Mouse (Mus musculus): ENCODE data around the gene Nat10. TPM values are rescaled to one million over a fixed set of nuclear protein-coding genes. Genes with fewer than 3 reads are reported as not detected.
A peak's percentile ranks its signal among the peaks of the same experiment; 100 is the strongest.

Gene Nat10
- total and polyA plus RNA-seq, 3 experiments: 29.8 to 72.4 (median 68.1) TPM

GRCm38 (mm10) chr2:103749091-103749490 is 12.0 kb downstream of the Nat10 start:
- no peaks in the 10 kb centered on the region for H3K27me3 ChIP-seq (ENCODE audit: insufficient read depth, low read length)
- no peak for ATAC-seq (ENCODE audit: extremely low read depth, insufficient number of reproducible peaks, low FRiP score, poor library complexity, severe bottlenecking)
- no peak for TF ChIP-seq TAL1 (conservative IDR thresholded peaks at IDR 0.05; ENCODE audit: low read depth, low read length)
- TF ChIP-seq GATA1 (IDR thresholded peaks at IDR 0.05; ENCODE audit: borderline replicate concordance, low read length): no peak
- TF ChIP-seq CTCF (IDR thresholded peaks at IDR 0.05; ENCODE audit: low read depth, low read length): no peak
- no peak for TF ChIP-seq POLR2AphosphoS5 (IDR thresholded peaks at IDR 0.05; ENCODE audit: insufficient replicate concordance, low read depth, low read length)
- no peak for TF ChIP-seq GATA2 (IDR thresholded peaks at IDR 0.05; ENCODE audit: borderline replicate concordance, low read depth, low read length)

GRCm38 (mm10) chr2:103747891-103748290 is 13.2 kb downstream of the Nat10 start:
- no peak for TF ChIP-seq TAL1 (conservative IDR thresholded peaks at IDR 0.05; ENCODE audit: low read depth, low read length)
- TF ChIP-seq GATA1 (IDR thresholded peaks at IDR 0.05; ENCODE audit: borderline replicate concordance, low read length): no peak
- TF ChIP-seq POLR2AphosphoS5 (IDR thresholded peaks at IDR 0.05; ENCODE audit: insufficient replicate concordance, low read depth, low read length): no peak
- TF ChIP-seq CTCF (IDR thresholded peaks at IDR 0.05; ENCODE audit: low read depth, low read length): no peak
- no peak for TF ChIP-seq GATA2 (IDR thresholded peaks at IDR 0.05; ENCODE audit: borderline replicate concordance, low read depth, low read length)
- Histone ChIP-seq H3K36me3 (replicated peaks) (peaks cover 98% of the 10 kb centered on the region), H3K4me1 (ENCODE audit: insufficient read depth, low read depth, low read length) (peaks cover 12% of the 10 kb centered on the region; the same call in 1 of the 2 replicates), H3K4me3 (ENCODE audit: low read depth, low read length) (no peak overlapping the region), H3K27me3 (ENCODE audit: insufficient read depth, low read length) (no peaks in the 10 kb centered on the region), H3K9me3 (replicated peaks) (no peaks in the 10 kb centered on the region)
- DNase-seq (ENCODE audit: low spot score) (no peak), ATAC-seq (ENCODE audit: extremely low read depth, insufficient number of reproducible peaks, low FRiP score, poor library complexity, severe bottlenecking) (no peak)

More at GRCm38 (mm10) chr2:103749091-103749490, 12.0 kb downstream of the Nat10 start:
- H3K4me1 ChIP-seq (ENCODE audit: insufficient read depth, low read depth, low read length): peaks cover 13% of the 10 kb centered on the region; the same call in 1 of the 2 replicates
- no peak overlapping the region for H3K4me3 ChIP-seq (ENCODE audit: low read depth, low read length)
- DNase-seq (ENCODE audit: low spot score): no peak
- H3K36me3 ChIP-seq (replicated peaks): peaks cover 98% of the 10 kb centered on the region
- H3K9me3 ChIP-seq (replicated peaks): no peaks in the 10 kb centered on the region

- DNase-seq (ENCODE audit: low spot score) (no peak), ATAC-seq (ENCODE audit: extremely low read depth, insufficient number of reproducible peaks, low FRiP score, poor library complexity, severe bottlenecking) (peak; percentile 81)
- Histone ChIP-seq H3K9me3 (replicated peaks) (no peaks in the 10 kb centered on the region), H3K4me1 (ENCODE audit: insufficient read depth, low read depth, low read length) (peaks cover 13% of the 10 kb centered on the region; the same call in 1 of the 2 replicates), H3K27me3 (ENCODE audit: insufficient read depth, low read length) (no peaks in the 10 kb centered on the region), H3K36me3 (replicated peaks) (peaks cover 99% of the 10 kb centered on the region), H3K4me3 (ENCODE audit: low read depth, low read length) (no peak overlapping the region)
- no peak for TF ChIP-seq POLR2AphosphoS5 (IDR thresholded peaks at IDR 0.05; ENCODE audit: insufficient replicate concordance, low read depth, low read length)
- TF ChIP-seq TAL1 (conservative IDR thresholded peaks at IDR 0.05; ENCODE audit: low read depth, low read length): no peak
- TF ChIP-seq CTCF (IDR thresholded peaks at IDR 0.05; ENCODE audit: low read depth, low read length): no peak
- no peak for TF ChIP-seq GATA2 (IDR thresholded peaks at IDR 0.05; ENCODE audit: borderline replicate concordance, low read depth, low read length)
- no peak for TF ChIP-seq GATA1 (IDR thresholded peaks at IDR 0.05; ENCODE audit: borderline replicate concordance, low read length)
These were observed 14.3 kb downstream of the Nat10 start for GRCm38 (mm10) chr2:103746761-103747160.

- DNase-seq (ENCODE audit: low spot score): no peak
These were observed 15.0 kb downstream of the Nat10 start for GRCm38 (mm10) chr2:103746096-103746495.

GRCm38 (mm10) chr2:103745481-103745880 is 15.6 kb downstream of the Nat10 start:
- Histone ChIP-seq H3K4me1 (ENCODE audit: insufficient read depth, low read depth, low read length) (peaks cover 12% of the 10 kb centered on the region; the same call in 1 of the 2 replicates), H3K36me3 (replicated peaks) (peaks cover 99% of the 10 kb centered on the region), H3K27me3 (ENCODE audit: insufficient read depth, low read length) (no peaks in the 10 kb centered on the region), H3K4me3 (ENCODE audit: low read depth, low read length) (no peak overlapping the region), H3K9me3 (replicated peaks) (no peaks in the 10 kb centered on the region)
- DNase-seq (ENCODE audit: low spot score) (no peak), ATAC-seq (ENCODE audit: extremely low read depth, insufficient number of reproducible peaks, low FRiP score, poor library complexity, severe bottlenecking) (no peak)
- TF ChIP-seq GATA1 (IDR thresholded peaks at IDR 0.05; ENCODE audit: borderline replicate concordance, low read length) (no peak), CTCF (IDR thresholded peaks at IDR 0.05; ENCODE audit: low read depth, low read length) (no peak)

More at GRCm38 (mm10) chr2:103746096-103746495, 15.0 kb downstream of the Nat10 start:
- H3K27me3 ChIP-seq (ENCODE audit: insufficient read depth, low read length): no peaks in the 10 kb centered on the region
- ATAC-seq (ENCODE audit: extremely low read depth, insufficient number of reproducible peaks, low FRiP score, poor library complexity, severe bottlenecking): no peak
- no peak for TF ChIP-seq POLR2AphosphoS5 (IDR thresholded peaks at IDR 0.05; ENCODE audit: insufficient replicate concordance, low read depth, low read length)
- no peak for TF ChIP-seq GATA1 (IDR thresholded peaks at IDR 0.05; ENCODE audit: borderline replicate concordance, low read length)
- no peak for TF ChIP-seq TAL1 (conservative IDR thresholded peaks at IDR 0.05; ENCODE audit: low read depth, low read length)
- no peak overlapping the region for H3K4me3 ChIP-seq (ENCODE audit: low read depth, low read length)
- peaks cover 99% of the 10 kb centered on the region for H3K36me3 ChIP-seq (replicated peaks)
- H3K9me3 ChIP-seq (replicated peaks): no peaks in the 10 kb centered on the region
- H3K4me1 ChIP-seq (ENCODE audit: insufficient read depth, low read depth, low read length): peaks cover 12% of the 10 kb centered on the region; the same call in 1 of the 2 replicates

- ATAC-seq (ENCODE audit: extremely low read depth, insufficient number of reproducible peaks, low FRiP score, poor library complexity, severe bottlenecking): no peak
- DNase-seq (ENCODE audit: low spot score): peak; percentile 36
- peaks cover 99% of the 10 kb centered on the region for H3K36me3 ChIP-seq (replicated peaks)
- no peaks in the 10 kb centered on the region for H3K9me3 ChIP-seq (replicated peaks)
- H3K27me3 ChIP-seq (ENCODE audit: insufficient read depth, low read length): no peaks in the 10 kb centered on the region
- TF ChIP-seq CTCF (IDR thresholded peaks at IDR 0.05; ENCODE audit: low read depth, low read length): peak; percentile 81
- no peak for TF ChIP-seq GATA2 (IDR thresholded peaks at IDR 0.05; ENCODE audit: borderline replicate concordance, low read depth, low read length)
- TF ChIP-seq POLR2AphosphoS5 (IDR thresholded peaks at IDR 0.05; ENCODE audit: insufficient replicate concordance, low read depth, low read length): no peak
- TF ChIP-seq GATA1 (IDR thresholded peaks at IDR 0.05; ENCODE audit: borderline replicate concordance, low read length): no peak
- no peak for TF ChIP-seq TAL1 (conservative IDR thresholded peaks at IDR 0.05; ENCODE audit: low read depth, low read length)
- H3K4me1 ChIP-seq (ENCODE audit: insufficient read depth, low read depth, low read length): peaks cover 12% of the 10 kb centered on the region; the same call in 1 of the 2 replicates
- H3K4me3 ChIP-seq (ENCODE audit: low read depth, low read length): no peak overlapping the region
These were observed 17.1 kb downstream of the Nat10 start for GRCm38 (mm10) chr2:103743988-103744387.
